In genomic region chr11:66881291-66881690, GRCm38 (mm10) we compare ENCODE assay signal across 24 mouse cellular contexts. TPM values are rescaled to one million over a fixed set of nuclear protein-coding genes. Genes with fewer than 3 reads are reported as not detected.
DNase-seq lines count a peak whose midpoint lies in the region; ATAC-seq and TF ChIP-seq lines count a peak whose summit lies in the region.
"Had no signal": no experiment of that assay in that cellular context is flagged by ENCODE, and none has a peak within 500 bp of the region (broad histone marks: within the 10 kb centered on the region; RNA-seq: fewer than 3 reads in every experiment).

No protein-coding gene starts in this region.

- TF ChIP-seq CTCF in gastrocnemius, adult 2 months (IDR thresholded peaks at IDR 0.05): no peak

- no peak overlapping the region for H3K4me3 ChIP-seq in gastrocnemius, adult 2 months
- H3K4me3 ChIP-seq in limb, embryonic 15.5 days: no peak overlapping the region
- no peak overlapping the region for H3K4me3 ChIP-seq in limb, embryonic 10.5 days
- H3K4me3 ChIP-seq: embryonic facial prominence, embryonic 13.5 days; forebrain, embryonic 10.5 days; forebrain, embryonic 15.5 days; kidney, embryonic 15.5 days; limb, embryonic 12.5 days; midbrain, embryonic 13.5 days; neural tube, embryonic 15.5 days; stomach, embryonic 15.5 days had no signal

- no peaks in the 10 kb centered on the region for H3K36me3 ChIP-seq in limb, embryonic 15.5 days
- H3K36me3 ChIP-seq in limb, embryonic 10.5 days: no peaks in the 10 kb centered on the region
- H3K36me3 ChIP-seq: embryonic facial prominence, embryonic 13.5 days; forebrain, embryonic 10.5 days; forebrain, embryonic 15.5 days; kidney, embryonic 15.5 days; limb, embryonic 12.5 days; midbrain, embryonic 13.5 days; neural tube, embryonic 15.5 days; stomach, embryonic 15.5 days had no signal

- peak overlapping the region; percentile 72 for H3K27ac ChIP-seq in gastrocnemius, adult 2 months
- H3K27ac ChIP-seq in limb, embryonic 15.5 days: 0 out of 2 replicates have a peak overlapping the region, but pooled peaks have one; percentile 78
- H3K27ac ChIP-seq in limb, embryonic 10.5 days: no peak overlapping the region
- H3K27ac ChIP-seq: embryonic facial prominence, embryonic 13.5 days; forebrain, embryonic 10.5 days; forebrain, embryonic 15.5 days; kidney, embryonic 15.5 days; limb, embryonic 12.5 days; macrophage; midbrain, embryonic 13.5 days; stomach, embryonic 15.5 days had no signal

- 76% methylated on average over 2 of the region's 2 CpGs for WGBS in limb, embryonic 15.5 days
- WGBS in limb, embryonic 10.5 days: 84% methylated on average over 2 of the region's 2 CpGs

- H3K4me2 ChIP-seq in limb, embryonic 15.5 days: no peak overlapping the region
- H3K4me2 ChIP-seq: embryonic facial prominence, embryonic 13.5 days; forebrain, embryonic 15.5 days; kidney, embryonic 15.5 days; limb, embryonic 12.5 days; liver, embryonic 11.5 days; midbrain, embryonic 13.5 days; neural tube, embryonic 15.5 days; stomach, embryonic 15.5 days had no signal

- H3K9me3 ChIP-seq in limb, embryonic 15.5 days: no peaks in the 10 kb centered on the region
- no peaks in the 10 kb centered on the region for H3K9me3 ChIP-seq in limb, embryonic 10.5 days (replicated peaks)
- H3K9me3 ChIP-seq: embryonic facial prominence, embryonic 13.5 days; forebrain, embryonic 10.5 days; forebrain, embryonic 15.5 days; kidney, embryonic 15.5 days; limb, embryonic 12.5 days; midbrain, embryonic 13.5 days; neural tube, embryonic 15.5 days; stomach, embryonic 15.5 days had no signal

- H3K9ac ChIP-seq in limb, embryonic 15.5 days: no peak overlapping the region
- H3K9ac ChIP-seq: embryonic facial prominence, embryonic 13.5 days; forebrain, embryonic 15.5 days; kidney, embryonic 15.5 days; limb, embryonic 12.5 days; midbrain, embryonic 13.5 days; neural tube, embryonic 15.5 days; stomach, embryonic 15.5 days had no signal

- no peak for ATAC-seq in limb, embryonic 15.5 days (ENCODE audit: insufficient number of reproducible peaks, low FRiP score, low TSS enrichment, low read depth)
- ATAC-seq: forebrain, embryonic 15.5 days; midbrain, embryonic 13.5 days had no signal

- H3K27me3 ChIP-seq in limb, embryonic 15.5 days: no peaks in the 10 kb centered on the region
- H3K27me3 ChIP-seq in limb, embryonic 10.5 days (ENCODE audit: low read depth, poor library complexity, severe bottlenecking): no peaks in the 10 kb centered on the region
- H3K27me3 ChIP-seq: embryonic facial prominence, embryonic 13.5 days; forebrain, embryonic 15.5 days; kidney, embryonic 15.5 days; limb, embryonic 12.5 days; midbrain, embryonic 13.5 days; neural tube, embryonic 15.5 days; stomach, embryonic 15.5 days had no signal

- intact Hi-C loops in gastrocnemius, adult 2 months (cut with DNase I): no loop called here

- H3K4me1 ChIP-seq in limb, embryonic 15.5 days: peaks cover 10% of the 10 kb centered on the region
- no peaks in the 10 kb centered on the region for H3K4me1 ChIP-seq in limb, embryonic 10.5 days
- H3K4me1 ChIP-seq: embryonic facial prominence, embryonic 13.5 days; kidney, embryonic 15.5 days; limb, embryonic 12.5 days; stomach, embryonic 15.5 days had no signal

- no peak for DNase-seq in gastrocnemius, adult 2 months
- DNase-seq in gastrocnemius, postnatal 25 days: no peak
- DNase-seq in limb, embryonic 10.5 days (ENCODE audit: low spot score): no peak
- DNase-seq in lung, postnatal 10 days: peak; percentile 75
- DNase-seq in cerebellum, postnatal 36 days: no peak
- DNase-seq in cerebellum, adult 11-12 months: no peak
- DNase-seq: cerebellum, adult 9-10 months; embryo, embryonic 11 days; kidney, adult 18-20 months; kidney, postnatal 25 days; right cerebral cortex, postnatal 25 days had no signal

RNA-seq across cellular contexts. Expression of gene Pirt, which starts 30.5 kb away (rescaled TPM):
- under 1 TPM in 1 of 2 experiments, not detected in 1; 0.05 TPM for total RNA-seq in gastrocnemius, adult 2 months (2021)
- total RNA-seq in gastrocnemius, postnatal 25 days (2021): under 1 TPM in 1 of 2 experiments, not detected in 1; 0.05 TPM
- 0.15 TPM in 2 replicates for polyA plus RNA-seq in limb, embryonic 15.5 days (2015; fragmentation: Nextera tagmentation; extraction: Ambion mirVana)
- not detected in 2 replicates for polyA plus RNA-seq in limb, embryonic 10.5 days (2016; fragmentation: Nextera tagmentation; extraction: Ambion mirVana)
- total RNA-seq: granulocyte monocyte progenitor cell, adult 5-6 weeks; megakaryocyte-erythroid progenitor cell, adult 5-6 weeks had no signal
- polyA plus RNA-seq: forebrain, embryonic 15.5 days; macrophage had no signal
